Mouse (Mus musculus) thymus, adult 2 months (tissue): ENCODE data around the gene AL732309.1.

ENCODE experiments used
- CTCF ChIP-seq: fragments of 200-500 bp; IDR thresholded peaks from 2 replicates; pipeline ENCODE4 v1.5.1; 2012; ENCODE audit warnings: mild to moderate bottlenecking, control low read depth, low read length, moderate library complexity, borderline replicate concordance; ENCODE audit not compliant: control insufficient read depth, poor library complexity, insufficient read depth; ENCODE audit errors: extremely low read depth
- POLR2A ChIP-seq: fragments of 200-500 bp; IDR thresholded peaks from 2 replicates; pipeline ENCODE4 v1.6.1; 2012; ENCODE audit warnings: mild to moderate bottlenecking, low read length, control low read depth, moderate library complexity; ENCODE audit not compliant: control insufficient read depth, poor library complexity, insufficient read depth; ENCODE audit errors: extremely low read depth

- no peak for TF ChIP-seq CTCF
- TF ChIP-seq POLR2A = no peak
Observed at GRCm38 (mm10) chr2:25197191-25197590, 49.5 kb downstream of the AL732309.1 start.
